Mouse (Mus musculus) lung, embryonic 16.5 days (tissue): ENCODE results near the gene Scfd2. TPM values are rescaled to one million over a fixed set of nuclear protein-coding genes. Genes with fewer than 3 reads are reported as not detected.

ENCODE experiments used
- ATAC-seq: fragments of 200-750 bp; cut with Nextera tagmentation; 2 replicates; pipeline ENCODE4 v1.8.0; 2017; ENCODE audit warnings: low read depth, mild to moderate bottlenecking, moderate library complexity
- H3K27ac ChIP-seq: fragments of 300-500 bp; sonication (generic); 2 replicates; pipeline ENCODE4 v1.5.1; 2014; ENCODE audit warnings: mild to moderate bottlenecking, control low read depth, low read length
- H3K27me3 ChIP-seq: fragments of 300-500 bp; sonication (generic); 2 replicates; pipeline ENCODE4 v1.6.1; 2014; ENCODE audit warnings: low read depth, low read length, mixed read lengths; ENCODE audit not compliant: control insufficient read depth, insufficient read depth
- H3K36me3 ChIP-seq: fragments of 300-500 bp; sonication (generic); 2 replicates; pipeline ENCODE4 v1.6.1; 2014; ENCODE audit warnings: low read length; ENCODE audit not compliant: control insufficient read depth, insufficient read depth
- H3K4me1 ChIP-seq: fragments of 300-500 bp; sonication (generic); replicated peaks from 2 replicates; pipeline ENCODE4 v1.6.1; 2014; ENCODE audit warnings: low read length, mixed read lengths; ENCODE audit not compliant: control insufficient read depth, insufficient read depth
- H3K4me2 ChIP-seq: fragments of 300-500 bp; sonication (generic); 2 replicates; pipeline ENCODE4 v1.6.1; 2014; ENCODE audit warnings: low read depth, low read length, control low read depth
- H3K4me3 ChIP-seq: fragments of 300-500 bp; sonication (generic); 2 replicates; pipeline ENCODE4 v1.5.1; 2014; ENCODE audit warnings: mild to moderate bottlenecking, low read length, control low read depth
- H3K9ac ChIP-seq: fragments of 300-500 bp; sonication (generic); 2 replicates; pipeline ENCODE4 v1.6.1; 2014; ENCODE audit warnings: low read length, control low read depth
- H3K9me3 ChIP-seq: fragments of 300-500 bp; sonication (generic); 2 replicates; pipeline ENCODE4 v1.6.1; 2016; ENCODE audit warnings: low read length; ENCODE audit not compliant: control insufficient read depth
- WGBS: fragments of 180-500 bp; shearing (Covaris S2); extraction: QIAGEN DNeasy Blood & Tissue Kit; methylation state at CpG from one replicate; pipeline ENCODE4 v1.1.7; 2014; 5-methylcytosine and 5-hydroxymethylcytosine counted together
- polyA plus RNA-seq: library from polyadenylated mRNA; unstranded; fragments of >200 nt; fragmentation: Nextera tagmentation; extraction: Ambion mirVana; gene quantifications from 2 replicates; pipeline ENCODE4 v1.2.1, GENCODE M21; 2015

The Scfd2 gene
- polyA plus RNA-seq, 1 experiment from 2014 or later: 19.1 TPM

DNA sequence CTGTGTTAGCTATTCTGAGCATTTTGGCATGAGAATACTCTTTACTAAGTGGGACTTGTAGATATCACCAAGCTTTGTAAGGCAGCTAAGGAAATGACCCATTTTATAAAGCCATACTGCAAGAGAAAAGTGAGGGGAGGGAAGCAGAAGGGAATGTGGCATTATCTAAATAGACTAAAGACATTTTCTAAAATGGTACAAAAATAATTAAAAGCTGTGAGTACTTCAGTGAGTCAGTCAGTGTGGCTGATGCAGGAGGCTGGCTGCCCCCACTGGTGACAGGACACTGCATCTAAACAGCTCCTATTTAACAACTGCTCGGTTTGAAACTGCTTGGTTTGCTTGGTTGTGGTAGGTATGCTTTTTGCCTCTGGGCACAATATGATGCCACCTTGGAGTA, 276.6 kb downstream of the Scfd2 start:
- no peak overlapping the region for H3K9ac ChIP-seq
- 74% methylated on average over 1 of the region's 1 CpGs for WGBS
- peaks cover 33% of the 10 kb centered on the region for H3K4me1 ChIP-seq
- no peak for ATAC-seq
- H3K27me3 ChIP-seq: no peaks in the 10 kb centered on the region
- no peak overlapping the region for H3K4me2 ChIP-seq
- no peak overlapping the region for H3K4me3 ChIP-seq
- no peaks in the 10 kb centered on the region for H3K9me3 ChIP-seq
- H3K36me3 ChIP-seq: no peaks in the 10 kb centered on the region
- no peak overlapping the region for H3K27ac ChIP-seq

GRCm38 (mm10) chr5:74253724-74254328, 277.7 kb downstream of the Scfd2 start:
- no peak overlapping the region for H3K9ac ChIP-seq
- WGBS: 41% methylated on average over 7 of the region's 7 CpGs

GRCm38 (mm10) chr5:74252672-74253286, 278.8 kb downstream of the Scfd2 start:
- Histone ChIP-seq H3K27me3 (no peaks in the 10 kb centered on the region), H3K4me3 (no peak overlapping the region), H3K9ac (no peak overlapping the region), H3K4me2 (no peak overlapping the region), H3K27ac (peak overlapping the region; percentile 55), H3K36me3 (no peaks in the 10 kb centered on the region), H3K9me3 (no peaks in the 10 kb centered on the region), H3K4me1 (peaks cover 31% of the 10 kb centered on the region)
- ATAC-seq: peak; percentile 52
- WGBS: 59% methylated on average over 6 of the region's 6 CpGs

More at GRCm38 (mm10) chr5:74253724-74254328, 277.7 kb downstream of the Scfd2 start:
- ATAC-seq: peak; percentile 56; the same call in 1 of the 2 replicates
- Histone ChIP-seq H3K9me3 (no peaks in the 10 kb centered on the region), H3K4me3 (no peak overlapping the region), H3K27ac (peak overlapping the region; percentile 55), H3K4me1 (peaks cover 31% of the 10 kb centered on the region), H3K4me2 (no peak overlapping the region), H3K36me3 (no peaks in the 10 kb centered on the region), H3K27me3 (no peaks in the 10 kb centered on the region)

DNA sequence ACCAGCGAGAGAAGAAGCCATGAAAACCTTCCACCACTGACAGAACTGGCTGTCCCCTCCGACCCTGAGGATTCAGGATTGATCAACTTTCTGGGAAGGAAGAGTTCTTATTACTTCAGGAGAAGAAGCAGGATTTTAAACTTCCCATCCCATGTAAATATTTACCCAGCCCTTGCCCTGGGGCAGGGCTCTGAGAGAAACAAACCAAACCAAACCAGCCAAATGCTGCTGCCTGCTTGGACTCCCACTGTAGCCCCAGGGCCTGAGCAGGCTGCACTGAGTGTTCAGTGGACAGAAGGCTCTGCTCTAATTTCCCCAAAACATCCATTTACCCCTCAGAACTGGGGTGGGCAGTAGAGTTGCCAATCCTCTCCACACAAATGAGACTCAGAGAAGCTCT, 280.6 kb downstream of the Scfd2 start:
- Histone ChIP-seq H3K9ac (no peak overlapping the region), H3K27me3 (no peaks in the 10 kb centered on the region), H3K27ac (no peak overlapping the region), H3K4me1 (peaks cover 31% of the 10 kb centered on the region), H3K4me2 (no peak overlapping the region), H3K9me3 (no peaks in the 10 kb centered on the region), H3K4me3 (no peak overlapping the region), H3K36me3 (no peaks in the 10 kb centered on the region)
- ATAC-seq: no peak
- 44% methylated on average over 2 of the region's 2 CpGs for WGBS

GRCm38 (mm10) chr5:74250308-74250707, 281.3 kb downstream of the Scfd2 start:
- Histone ChIP-seq H3K9ac (no peak overlapping the region), H3K4me3 (no peak overlapping the region), H3K27me3 (no peaks in the 10 kb centered on the region), H3K4me1 (peaks cover 31% of the 10 kb centered on the region), H3K27ac (no peak overlapping the region), H3K36me3 (no peaks in the 10 kb centered on the region), H3K4me2 (no peak overlapping the region), H3K9me3 (no peaks in the 10 kb centered on the region)
- no peak for ATAC-seq
- WGBS: 69% methylated on average over 7 of the region's 7 CpGs

- Histone ChIP-seq H3K27ac (no peak overlapping the region), H3K9ac (no peak overlapping the region), H3K9me3 (no peaks in the 10 kb centered on the region), H3K4me2 (no peak overlapping the region), H3K27me3 (no peaks in the 10 kb centered on the region), H3K4me3 (no peak overlapping the region), H3K4me1 (peaks cover 31% of the 10 kb centered on the region), H3K36me3 (no peaks in the 10 kb centered on the region)
- ATAC-seq: no peak
- WGBS: 51% methylated on average over 3 of the region's 3 CpGs
Measured at GRCm38 (mm10) chr5:74249794-74250193, 281.8 kb downstream of the Scfd2 start.

- ATAC-seq: no peak
- H3K27me3 ChIP-seq: no peaks in the 10 kb centered on the region
- H3K9ac ChIP-seq: no peak overlapping the region
- H3K9me3 ChIP-seq: no peaks in the 10 kb centered on the region
- no peaks in the 10 kb centered on the region for H3K36me3 ChIP-seq
- WGBS: 63% methylated on average over 3 of the region's 3 CpGs
- no peak overlapping the region for H3K27ac ChIP-seq
- no peak overlapping the region for H3K4me3 ChIP-seq
- peaks cover 19% of the 10 kb centered on the region for H3K4me1 ChIP-seq
- no peak overlapping the region for H3K4me2 ChIP-seq
Measured at GRCm38 (mm10) chr5:74246971-74247370, 284.6 kb downstream of the Scfd2 start.

DNA sequence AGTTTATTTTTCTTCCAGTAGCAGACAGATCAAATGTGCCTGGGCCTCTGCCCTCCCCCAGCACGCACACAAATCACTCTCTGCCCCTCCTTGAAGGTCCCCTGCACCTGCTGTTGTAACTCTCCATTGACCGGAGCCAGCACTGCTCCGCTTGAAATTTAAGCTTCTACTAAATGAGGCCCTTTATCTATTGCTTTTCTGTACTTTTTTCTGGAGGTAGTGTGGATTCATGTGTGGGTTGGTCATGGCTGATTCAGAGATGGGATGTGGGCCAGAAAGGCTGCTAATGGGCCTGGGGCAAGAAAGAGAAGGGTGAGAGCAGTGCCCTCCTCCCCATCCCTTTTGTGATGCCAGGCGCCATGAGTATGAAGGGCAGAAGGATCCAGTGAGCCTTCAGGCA, 285.1 kb downstream of the Scfd2 start:
- Histone ChIP-seq H3K4me1 (peaks cover 16% of the 10 kb centered on the region), H3K9ac (no peak overlapping the region), H3K9me3 (no peaks in the 10 kb centered on the region), H3K4me3 (no peak overlapping the region), H3K36me3 (no peaks in the 10 kb centered on the region), H3K27me3 (no peaks in the 10 kb centered on the region), H3K27ac (no peak overlapping the region), H3K4me2 (no peak overlapping the region)
- no peak for ATAC-seq
- 55% methylated on average over 4 of the region's 4 CpGs for WGBS

GRCm38 (mm10) chr5:74245641-74246145, 285.9 kb downstream of the Scfd2 start:
- Histone ChIP-seq H3K4me1 (peaks cover 9% of the 10 kb centered on the region), H3K4me2 (no peak overlapping the region), H3K36me3 (no peaks in the 10 kb centered on the region), H3K9me3 (no peaks in the 10 kb centered on the region), H3K27me3 (no peaks in the 10 kb centered on the region), H3K4me3 (no peak overlapping the region), H3K27ac (no peak overlapping the region), H3K9ac (no peak overlapping the region)
- 82% methylated on average over 8 of the region's 8 CpGs for WGBS
- no peak for ATAC-seq
